In the genomic region with DNA sequence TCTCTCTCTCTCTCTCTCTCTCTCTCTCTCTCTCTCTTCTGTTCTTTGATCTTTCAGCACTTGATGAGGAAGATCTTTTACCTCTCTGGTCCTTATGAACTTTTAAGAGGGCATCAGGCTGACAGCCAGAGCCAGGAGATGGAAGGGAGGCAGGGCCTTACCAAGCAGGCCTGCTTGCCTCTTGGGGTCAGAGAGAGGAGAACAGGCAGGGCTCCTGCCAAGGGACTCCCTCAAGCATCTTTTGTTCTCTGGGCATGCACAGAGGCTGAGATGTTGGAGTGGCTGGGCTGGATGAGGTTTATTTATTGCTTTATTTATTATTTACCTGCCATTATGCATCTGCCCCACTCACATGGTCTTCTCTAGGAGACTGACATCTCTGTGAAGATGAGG, we compare ENCODE assay signal across 14 mouse cellular contexts.
DNase-seq lines count a peak whose midpoint lies in the region; ATAC-seq lines count a peak whose summit lies in the region.
"Had no signal": no experiment of that assay in that cellular context is flagged by ENCODE, and none has a peak within 500 bp of the region (broad histone marks: within the 10 kb centered on the region; RNA-seq: fewer than 3 reads in every experiment).

No protein-coding gene starts in this region.

- H3K27me3 ChIP-seq in kidney, embryonic 16.5 days (ENCODE audit: insufficient read depth, low read length): peaks cover 4% of the 10 kb centered on the region
- H3K27me3 ChIP-seq in forebrain, embryonic 10.5 days (ENCODE audit: poor library complexity, severe bottlenecking): peaks cover 5% of the 10 kb centered on the region; the same call in 1 of the 2 replicates
- H3K27me3 ChIP-seq in hindbrain, embryonic 15.5 days: 0 out of 2 replicates have a peak, but pooled peaks cover 6% of the 10 kb centered on the region
- H3K27me3 ChIP-seq in neural tube, embryonic 12.5 days (replicated peaks): no peaks in the 10 kb centered on the region
- H3K27me3 ChIP-seq: embryonic facial prominence, embryonic 12.5 days; limb, embryonic 13.5 days; megakaryocyte, embryonic 14.5 days had no signal

- H3K4me1 ChIP-seq in kidney, embryonic 16.5 days (ENCODE audit: insufficient read depth, low read length): peaks cover 20% of the 10 kb centered on the region
- H3K4me1 ChIP-seq in forebrain, embryonic 10.5 days: peaks cover 30% of the 10 kb centered on the region
- peaks cover 38% of the 10 kb centered on the region for H3K4me1 ChIP-seq in hindbrain, embryonic 15.5 days (replicated peaks)
- H3K4me1 ChIP-seq in neural tube, embryonic 12.5 days: peaks cover 22% of the 10 kb centered on the region
- H3K4me1 ChIP-seq: megakaryocyte, embryonic 14.5 days had no signal

- no peak overlapping the region for H3K9ac ChIP-seq in kidney, embryonic 16.5 days (replicated peaks; ENCODE audit: low read length)
- no peak overlapping the region for H3K9ac ChIP-seq in hindbrain, embryonic 15.5 days
- 0 out of 2 replicates have a peak overlapping the region, but pooled peaks have one; percentile 26 for H3K9ac ChIP-seq in neural tube, embryonic 12.5 days
- H3K9ac ChIP-seq: embryonic facial prominence, embryonic 12.5 days; limb, embryonic 13.5 days had no signal

- H3K4me2 ChIP-seq in kidney, embryonic 16.5 days (replicated peaks; ENCODE audit: low read depth, low read length): no peak overlapping the region
- no peak overlapping the region for H3K4me2 ChIP-seq in hindbrain, embryonic 15.5 days
- H3K4me2 ChIP-seq in neural tube, embryonic 12.5 days (replicated peaks): no peak overlapping the region
- H3K4me2 ChIP-seq: embryonic facial prominence, embryonic 12.5 days had no signal

- no peaks in the 10 kb centered on the region for H3K36me3 ChIP-seq in kidney, embryonic 16.5 days (ENCODE audit: insufficient read depth, low read length)
- no peaks in the 10 kb centered on the region for H3K36me3 ChIP-seq in forebrain, embryonic 10.5 days (replicated peaks)
- no peaks in the 10 kb centered on the region for H3K36me3 ChIP-seq in hindbrain, embryonic 15.5 days
- H3K36me3 ChIP-seq in neural tube, embryonic 12.5 days: no peaks in the 10 kb centered on the region
- H3K36me3 ChIP-seq: embryonic facial prominence, embryonic 12.5 days; limb, embryonic 13.5 days had no signal

- no peak overlapping the region for H3K4me3 ChIP-seq in kidney, embryonic 16.5 days (ENCODE audit: low read length)
- no peak overlapping the region for H3K4me3 ChIP-seq in forebrain, embryonic 10.5 days
- no peak overlapping the region for H3K4me3 ChIP-seq in hindbrain, embryonic 15.5 days
- no peak overlapping the region for H3K4me3 ChIP-seq in neural tube, embryonic 12.5 days
- H3K4me3 ChIP-seq: embryonic facial prominence, embryonic 12.5 days; limb, embryonic 13.5 days; megakaryocyte, embryonic 14.5 days had no signal

- no peaks in the 10 kb centered on the region for H3K9me3 ChIP-seq in kidney, embryonic 16.5 days (ENCODE audit: low read length)
- no peaks in the 10 kb centered on the region for H3K9me3 ChIP-seq in forebrain, embryonic 10.5 days
- no peaks in the 10 kb centered on the region for H3K9me3 ChIP-seq in hindbrain, embryonic 15.5 days
- H3K9me3 ChIP-seq in neural tube, embryonic 12.5 days: no peaks in the 10 kb centered on the region
- H3K9me3 ChIP-seq: embryonic facial prominence, embryonic 12.5 days; limb, embryonic 13.5 days; megakaryocyte, embryonic 14.5 days had no signal

- no peak for DNase-seq in kidney, adult 18-20 months
- no peak for DNase-seq in forebrain, embryonic 10.5 days (ENCODE audit: extremely low spot score, low spot score)
- DNase-seq in lung, adult 18-20 months: no peak
- DNase-seq in urinary bladder, adult 2 months (ENCODE audit: low spot score): no peak
- DNase-seq in T-cell, adult 2 months (ENCODE audit: low spot score): no peak
- DNase-seq: cerebellum, adult 11-12 months; lung, adult 2 months had no signal

- H3K27ac ChIP-seq in kidney, embryonic 16.5 days (ENCODE audit: low read length): peak overlapping the region; percentile 65; the same call in 1 of the 2 replicates
- peak overlapping the region; percentile 77 for H3K27ac ChIP-seq in forebrain, embryonic 10.5 days
- H3K27ac ChIP-seq in hindbrain, embryonic 15.5 days (replicated peaks): peak overlapping the region; percentile 16; the same call in 1 of the 2 replicates
- H3K27ac ChIP-seq in neural tube, embryonic 12.5 days: peak overlapping the region; percentile 51; the same call in 1 of the 2 replicates
- H3K27ac ChIP-seq: embryonic facial prominence, embryonic 12.5 days; stomach, postnatal 0 days had no signal

- peak; percentile 72; the same call in 1 of the 2 replicates for ATAC-seq in kidney, embryonic 16.5 days (ENCODE audit: low FRiP score, low TSS enrichment)
- no peak for ATAC-seq in hindbrain, embryonic 15.5 days (ENCODE audit: low FRiP score, low read depth)
- no peak for ATAC-seq in neural tube, embryonic 12.5 days (ENCODE audit: low FRiP score, low read depth)

Comparison
In these comparisons a context has a peak if more than half of its experiments do, and no peak if none do; other contexts are left out.
1. H3K27ac ChIP-seq: peak in every context shown above with its lines; median percentile 77 in forebrain, embryonic 10.5 days; 65 in kidney, embryonic 16.5 days; 51 in neural tube, embryonic 12.5 days; 16 in hindbrain, embryonic 15.5 days.